In the genomic region with DNA sequence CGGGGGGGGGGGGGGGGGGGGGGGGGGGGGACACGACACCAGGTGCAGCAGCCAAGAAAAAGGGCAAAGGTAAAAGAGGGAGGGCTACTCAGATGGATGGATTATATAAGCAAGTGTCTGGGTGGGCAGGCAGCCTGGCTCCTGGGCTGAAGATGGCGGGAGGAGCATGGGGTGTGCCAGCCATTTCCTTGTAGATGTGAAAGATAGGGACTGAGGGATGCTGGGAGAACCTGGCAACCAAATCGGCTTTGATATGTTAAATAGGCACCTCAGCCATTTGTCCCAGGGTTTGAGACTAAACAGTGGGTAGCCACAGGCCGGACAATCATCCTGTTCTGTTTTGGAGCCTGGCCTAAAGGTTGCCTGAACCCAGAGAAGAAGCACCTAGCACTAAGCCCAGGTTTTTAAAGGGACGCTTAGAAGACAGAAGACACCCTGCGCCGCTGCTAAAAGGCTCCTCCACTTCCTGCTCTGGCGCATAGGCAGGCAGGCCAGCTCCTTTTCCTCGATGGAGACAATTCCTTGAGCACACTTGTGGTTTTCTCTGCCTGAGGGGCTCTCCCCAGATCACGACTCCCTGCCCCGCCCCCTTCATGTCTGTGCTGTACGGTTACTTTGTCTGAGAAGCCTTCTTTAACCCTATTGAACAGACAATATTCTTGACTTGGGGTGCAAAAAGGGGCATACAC, we compare ENCODE assay signal across 8 mouse cellular contexts. TPM values are rescaled to one million over a fixed set of nuclear protein-coding genes. Genes with fewer than 3 reads are reported as not detected.
DNase-seq lines count a peak whose midpoint lies in the region; ATAC-seq and TF ChIP-seq lines count a peak whose summit lies in the region.
"Had no signal": no experiment of that assay in that cellular context is flagged by ENCODE, and none has a peak within 500 bp of the region (broad histone marks: within the 10 kb centered on the region; RNA-seq: fewer than 3 reads in every experiment).

No protein-coding gene starts in this region.

- H3K4me2 ChIP-seq in lung, embryonic 14.5 days, result 0 out of 2 replicates have a peak overlapping the region, but pooled peaks have one; percentile 18
- peak overlapping the region; percentile 34 for H3K4me2 ChIP-seq in embryonic facial prominence, embryonic 14.5 days (ENCODE audit: low read depth, low read length)
- peak overlapping the region; percentile 24 for H3K4me2 ChIP-seq in intestine, postnatal 0 days (replicated peaks; ENCODE audit: low read depth)
- H3K4me2 ChIP-seq in stomach, embryonic 14.5 days (replicated peaks; ENCODE audit: low read depth, low read length), result peak overlapping the region; percentile 22

- H3K9ac ChIP-seq in lung, embryonic 14.5 days, result no peak overlapping the region
- H3K9ac ChIP-seq in embryonic facial prominence, embryonic 14.5 days (ENCODE audit: low read depth, low read length), result 0 out of 2 replicates have a peak overlapping the region, but pooled peaks have one; percentile 35
- no peak overlapping the region for H3K9ac ChIP-seq in intestine, postnatal 0 days (ENCODE audit: low read depth, low read length)
- 0 out of 2 replicates have a peak overlapping the region, but pooled peaks have one; percentile 11 for H3K9ac ChIP-seq in stomach, embryonic 14.5 days (replicated peaks; ENCODE audit: low read depth, low read length)

- H3K9me3 ChIP-seq in lung, embryonic 14.5 days (ENCODE audit: low read depth, low read length), result no peaks in the 10 kb centered on the region
- no peaks in the 10 kb centered on the region for H3K9me3 ChIP-seq in embryonic facial prominence, embryonic 14.5 days (ENCODE audit: control insufficient read depth, low read length)
- no peaks in the 10 kb centered on the region for H3K9me3 ChIP-seq in intestine, postnatal 0 days (ENCODE audit: control insufficient read depth)
- no peaks in the 10 kb centered on the region for H3K9me3 ChIP-seq in stomach, embryonic 14.5 days (ENCODE audit: control insufficient read depth, low read depth, low read length)

- no peaks in the 10 kb centered on the region for H3K4me1 ChIP-seq in lung, embryonic 14.5 days (ENCODE audit: insufficient read depth)
- no peaks in the 10 kb centered on the region for H3K4me1 ChIP-seq in lung, adult 2 months (ENCODE audit: control insufficient read depth, insufficient read depth, low read length)
- H3K4me1 ChIP-seq in embryonic facial prominence, embryonic 14.5 days (ENCODE audit: control insufficient read depth, insufficient read depth, low read length), result peaks cover 5% of the 10 kb centered on the region
- H3K4me1 ChIP-seq in intestine, postnatal 0 days (replicated peaks; ENCODE audit: control insufficient read depth, insufficient read depth, low read length), result no peaks in the 10 kb centered on the region
- H3K4me1 ChIP-seq in stomach, embryonic 14.5 days (ENCODE audit: control insufficient read depth, insufficient read depth, low read length), result 0 out of 2 replicates have a peak, but pooled peaks cover 3% of the 10 kb centered on the region

- 11% methylated on average over 12 of the region's 13 CpGs for WGBS in lung, embryonic 14.5 days
- 12% methylated on average over 11 of the region's 13 CpGs for WGBS in lung, adult 2 months
- WGBS in embryonic facial prominence, embryonic 14.5 days, result 9% methylated on average over 12 of the region's 13 CpGs
- WGBS in intestine, postnatal 0 days, result 12% methylated on average over 11 of the region's 13 CpGs
- 9% methylated on average over 11 of the region's 13 CpGs for WGBS in stomach, embryonic 14.5 days

- H3K36me3 ChIP-seq in lung, embryonic 14.5 days (ENCODE audit: insufficient read depth), result no peaks in the 10 kb centered on the region
- no peaks in the 10 kb centered on the region for H3K36me3 ChIP-seq in embryonic facial prominence, embryonic 14.5 days (ENCODE audit: control insufficient read depth, insufficient read depth, low read length)
- no peaks in the 10 kb centered on the region for H3K36me3 ChIP-seq in intestine, postnatal 0 days (ENCODE audit: control insufficient read depth, insufficient read depth)
- H3K36me3 ChIP-seq in stomach, embryonic 14.5 days (ENCODE audit: control insufficient read depth, insufficient read depth, low read length), result no peaks in the 10 kb centered on the region

- H3K4me3 ChIP-seq in lung, embryonic 14.5 days (ENCODE audit: low read depth, low read length), result no peak overlapping the region
- no peak overlapping the region for H3K4me3 ChIP-seq in lung, adult 2 months (replicated peaks; ENCODE audit: extremely low read depth, low read depth, low read length)
- H3K4me3 ChIP-seq in embryonic facial prominence, embryonic 14.5 days (ENCODE audit: low read depth, low read length), result peak overlapping the region; percentile 6; the same call in 1 of the 2 replicates
- H3K4me3 ChIP-seq in intestine, postnatal 0 days (ENCODE audit: low read depth, low read length), result no peak overlapping the region
- no peak overlapping the region for H3K4me3 ChIP-seq in stomach, embryonic 14.5 days (ENCODE audit: low read depth, low read length)

- no peak for TF ChIP-seq CTCF in lung, embryonic 14.5 days (IDR thresholded peaks at IDR 0.05; ENCODE audit: low read depth)
- no peak for TF ChIP-seq CTCF in lung, adult 2 months (IDR thresholded peaks at IDR 0.05; ENCODE audit: insufficient read depth, low read length)
- no peak for TF ChIP-seq CTCF in intestine, postnatal 0 days (IDR thresholded peaks at IDR 0.05; ENCODE audit: low read depth)

- no peak overlapping the region for H3K27ac ChIP-seq in lung, embryonic 14.5 days (ENCODE audit: low read depth)
- no peak overlapping the region for H3K27ac ChIP-seq in embryonic facial prominence, embryonic 14.5 days (replicated peaks; ENCODE audit: low read depth, low read length)
- no peak overlapping the region for H3K27ac ChIP-seq in intestine, postnatal 0 days (ENCODE audit: low read depth, low read length)
- no peak overlapping the region for H3K27ac ChIP-seq in stomach, embryonic 14.5 days (ENCODE audit: low read length)

- no peak for ATAC-seq in lung, embryonic 14.5 days (ENCODE audit: insufficient read depth)
- no peak for ATAC-seq in embryonic facial prominence, embryonic 14.5 days (ENCODE audit: low read depth)
- no peak for ATAC-seq in intestine, postnatal 0 days
- no peak; the same call in 1 of the 2 replicates for ATAC-seq in stomach, embryonic 14.5 days (ENCODE audit: insufficient number of reproducible peaks, insufficient read depth, low FRiP score, low read depth)

- TF ChIP-seq POLR2A in lung, adult 2 months (IDR thresholded peaks at IDR 0.05; ENCODE audit: borderline replicate concordance, extremely low read depth, low read depth, low read length), result no peak

- H3K27me3 ChIP-seq in lung, embryonic 14.5 days (ENCODE audit: insufficient read depth, low read length), result no peaks in the 10 kb centered on the region
- no peaks in the 10 kb centered on the region for H3K27me3 ChIP-seq in embryonic facial prominence, embryonic 14.5 days (replicated peaks; ENCODE audit: control insufficient read depth, insufficient read depth, low read length)
- no peaks in the 10 kb centered on the region for H3K27me3 ChIP-seq in intestine, postnatal 0 days (replicated peaks; ENCODE audit: control insufficient read depth, insufficient read depth, low read length)
- H3K27me3 ChIP-seq in stomach, embryonic 14.5 days (ENCODE audit: control insufficient read depth, insufficient read depth, low read length), result no peaks in the 10 kb centered on the region

- no peak for DNase-seq in lung, embryonic 14.5 days
- DNase-seq in lung, adult 2 months, result no peak
- DNase-seq in embryonic facial prominence, embryonic 14.5 days (ENCODE audit: low spot score), result no peak
- DNase-seq in T-cell, adult 2 months (ENCODE audit: low spot score), result no peak
- DNase-seq in layer of hippocampus, postnatal 14 days (ENCODE audit: low spot score in 2 of 2), result no peak
- DNase-seq: lung, postnatal 14 days had no signal

RNA-seq across cellular contexts. Expression of gene Gpatch1, which starts 4.6 kb away (rescaled TPM):
- polyA plus RNA-seq in lung, embryonic 14.5 days (2014; fragmentation: Nextera tagmentation; extraction: Ambion mirVana), result 15.9 and 16.1 TPM in 2 replicates
- 4.9 and 5.7 TPM in 2 replicates for polyA plus RNA-seq in lung, adult 2 months (2012; rRNA removed)
- 13.7 and 17.6 TPM in 2 replicates for polyA plus RNA-seq in embryonic facial prominence, embryonic 14.5 days (2014; fragmentation: Nextera tagmentation; extraction: Ambion mirVana)
- 8.6 and 9.1 TPM in 2 replicates for polyA plus RNA-seq in intestine, postnatal 0 days (2015; fragmentation: Nextera tagmentation; extraction: Ambion mirVana)
- polyA plus RNA-seq in stomach, embryonic 14.5 days (2014; fragmentation: Nextera tagmentation; extraction: Ambion mirVana), result 17.3 TPM in 2 replicates
- 10 to 100 TPM; 24.3 to 25.9 TPM for total RNA-seq in layer of hippocampus, postnatal 14 days (2021)

RNA-seq across cellular contexts. Expression of gene Rhpn2, which starts 11.1 kb away (rescaled TPM):
- polyA plus RNA-seq in lung, embryonic 14.5 days (2014; fragmentation: Nextera tagmentation; extraction: Ambion mirVana), result 3.0 and 3.6 TPM in 2 replicates
- polyA plus RNA-seq in lung, adult 2 months (2012; rRNA removed), result 7.5 and 11.0 TPM in 2 replicates
- polyA plus RNA-seq in embryonic facial prominence, embryonic 14.5 days (2014; fragmentation: Nextera tagmentation; extraction: Ambion mirVana), result 3.8 and 4.0 TPM in 2 replicates
- polyA plus RNA-seq in intestine, postnatal 0 days (2015; fragmentation: Nextera tagmentation; extraction: Ambion mirVana), result 63.3 and 75.0 TPM in 2 replicates
- polyA plus RNA-seq in stomach, embryonic 14.5 days (2014; fragmentation: Nextera tagmentation; extraction: Ambion mirVana), result 24.1 and 24.9 TPM in 2 replicates
- total RNA-seq in layer of hippocampus, postnatal 14 days (2021), result 1 to 10 TPM; 2.8 to 3.8 TPM

Comparison
In these comparisons a context has a peak if more than half of its experiments do, and no peak if none do; other contexts are left out.
1. H3K9ac ChIP-seq: peak in embryonic facial prominence, embryonic 14.5 days (single experiment) and stomach, embryonic 14.5 days (single experiment); none in lung, embryonic 14.5 days (single experiment) and intestine, postnatal 0 days (single experiment).
2. Peak in every context shown above with its lines, with median percentiles within 50 percentile points of each other: H3K4me2 ChIP-seq.